In the genomic region with DNA sequence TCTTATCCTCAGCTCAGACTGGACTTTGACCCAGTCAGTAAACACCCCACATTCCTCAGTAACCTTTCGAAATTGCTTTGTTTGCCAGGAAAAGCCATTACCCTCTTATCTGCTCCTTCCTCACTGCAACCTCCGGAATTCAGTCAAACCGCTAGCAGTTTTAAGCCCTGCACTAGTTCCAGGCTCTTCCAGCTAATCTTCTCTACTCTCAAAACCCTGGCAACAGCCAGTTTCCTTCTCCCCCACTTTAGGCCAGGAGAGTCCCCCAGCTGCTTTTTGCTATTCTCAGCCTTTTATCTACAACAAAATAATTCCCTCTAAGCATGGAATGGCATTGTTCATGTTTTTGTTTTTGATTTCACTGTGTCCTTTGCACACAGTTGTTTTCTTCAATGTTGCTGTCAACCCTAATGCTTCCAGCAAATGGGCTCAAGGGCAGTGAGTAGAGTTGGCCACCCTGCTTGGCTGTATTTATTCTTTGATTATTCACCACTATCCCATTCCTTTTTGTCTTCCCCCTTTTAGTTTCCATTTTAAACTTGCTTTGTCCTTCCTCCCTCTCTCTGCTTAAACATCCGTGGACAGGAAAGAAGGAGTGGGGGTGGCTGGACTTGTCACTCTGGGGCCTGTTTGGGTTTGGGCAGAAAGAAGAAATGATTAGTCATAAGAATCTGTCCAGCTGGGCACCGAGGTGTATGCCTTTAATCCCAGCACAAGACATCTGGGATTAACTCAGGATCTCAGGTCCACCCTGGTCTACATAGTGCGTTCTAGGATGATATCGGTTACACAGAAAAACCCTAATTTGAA, we compare ENCODE assay signal across 8 mouse cellular contexts.
DNase-seq lines count a peak whose midpoint lies in the region; ATAC-seq and TF ChIP-seq lines count a peak whose summit lies in the region.

No protein-coding gene starts in this region.

- H3K9ac ChIP-seq in liver, adult 2 months (ENCODE audit: low read depth, low read length), result no peak overlapping the region; the same call in 1 of the 2 replicates
- H3K9ac ChIP-seq in forebrain, embryonic 11.5 days (ENCODE audit: low read length), result peak overlapping the region; percentile 35; the same call in 1 of the 2 replicates
- H3K9ac ChIP-seq in liver, embryonic 12.5 days, result no peak overlapping the region
- H3K9ac ChIP-seq in stomach, embryonic 14.5 days (replicated peaks; ENCODE audit: low read depth, low read length), result no peak overlapping the region

- H3K9me3 ChIP-seq in forebrain, embryonic 11.5 days (ENCODE audit: control insufficient read depth, low read length), result no peaks in the 10 kb centered on the region
- no peaks in the 10 kb centered on the region for H3K9me3 ChIP-seq in liver, embryonic 12.5 days (replicated peaks)
- H3K9me3 ChIP-seq in stomach, embryonic 14.5 days (ENCODE audit: control insufficient read depth, low read depth, low read length), result no peaks in the 10 kb centered on the region

- no peaks in the 10 kb centered on the region for H3K79me2 ChIP-seq in liver, adult 2 months (ENCODE audit: control insufficient read depth, insufficient read depth, low read length)

- peaks cover 19% of the 10 kb centered on the region for H3K4me1 ChIP-seq in liver, adult 2 months (ENCODE audit: control insufficient read depth, insufficient read depth, low read length)
- H3K4me1 ChIP-seq in forebrain, embryonic 11.5 days (replicated peaks; ENCODE audit: control insufficient read depth, insufficient read depth, low read length), result peaks cover 9% of the 10 kb centered on the region; the same call in 1 of the 2 replicates
- peaks cover 15% of the 10 kb centered on the region; the same call in 1 of the 2 replicates for H3K4me1 ChIP-seq in liver, embryonic 12.5 days
- H3K4me1 ChIP-seq in stomach, embryonic 14.5 days (ENCODE audit: control insufficient read depth, insufficient read depth, low read length), result peaks cover 8% of the 10 kb centered on the region; the same call in 1 of the 2 replicates

- no peak for TF ChIP-seq POLR2A in liver, adult 2 months (IDR thresholded peaks at IDR 0.05; ENCODE audit: extremely low read depth, insufficient read depth, low read length)

- peak; percentile 94 for DNase-seq in liver, adult 2 months (ENCODE audit: extremely low read depth, low read depth, low spot score)
- no peak for DNase-seq in liver
- no peak for DNase-seq in forebrain, embryonic 11.5 days (ENCODE audit: low spot score)
- no peak for DNase-seq in cerebellum, postnatal 4 days (ENCODE audit: low spot score in 2 of 2)
- DNase-seq in ovary, postnatal 14 days (ENCODE audit: low spot score), result no peak
- DNase-seq in cerebellum, adult 11-12 months, result no peak

- H3K36me3 ChIP-seq in liver, adult 2 months (ENCODE audit: control insufficient read depth, insufficient read depth, low read length), result no peaks in the 10 kb centered on the region
- H3K36me3 ChIP-seq in forebrain, embryonic 11.5 days (ENCODE audit: control insufficient read depth, insufficient read depth, low read length), result no peaks in the 10 kb centered on the region
- H3K36me3 ChIP-seq in liver, embryonic 12.5 days, result 0 out of 2 replicates have a peak, but pooled peaks cover 3% of the 10 kb centered on the region
- no peaks in the 10 kb centered on the region for H3K36me3 ChIP-seq in stomach, embryonic 14.5 days (ENCODE audit: control insufficient read depth, insufficient read depth, low read length)

- WGBS in liver, adult 2 months, result 27% methylated on average over 7 of the region's 7 CpGs
- 38% methylated on average over 7 of the region's 7 CpGs for WGBS in forebrain, embryonic 11.5 days
- 33% methylated on average over 7 of the region's 7 CpGs for WGBS in liver, embryonic 12.5 days (ENCODE audit: insufficient replicate concordance)
- 45% methylated on average over 7 of the region's 7 CpGs for WGBS in stomach, embryonic 14.5 days

- no peaks in the 10 kb centered on the region for H3K27me3 ChIP-seq in liver, adult 2 months (ENCODE audit: control insufficient read depth, insufficient read depth, low read length)
- no peaks in the 10 kb centered on the region for H3K27me3 ChIP-seq in forebrain, embryonic 11.5 days (ENCODE audit: control insufficient read depth, insufficient read depth, low read length)
- H3K27me3 ChIP-seq in liver, embryonic 12.5 days (replicated peaks), result no peaks in the 10 kb centered on the region
- no peaks in the 10 kb centered on the region for H3K27me3 ChIP-seq in stomach, embryonic 14.5 days (ENCODE audit: control insufficient read depth, insufficient read depth, low read length)

- H3K4me2 ChIP-seq in forebrain, embryonic 11.5 days (ENCODE audit: low read depth, low read length, severe bottlenecking), result no peak overlapping the region
- H3K4me2 ChIP-seq in liver, embryonic 12.5 days, result no peak overlapping the region
- no peak overlapping the region for H3K4me2 ChIP-seq in stomach, embryonic 14.5 days (replicated peaks; ENCODE audit: low read depth, low read length)

- no peak for TF ChIP-seq CTCF in liver, adult 2 months (IDR thresholded peaks at IDR 0.05; ENCODE audit: low read depth, low read length)

- no peak overlapping the region for H3K4me3 ChIP-seq in liver, adult 2 months (ENCODE audit: insufficient read depth, low read depth, low read length)
- H3K4me3 ChIP-seq in forebrain, embryonic 11.5 days (ENCODE audit: low read depth, low read length), result no peak overlapping the region
- H3K4me3 ChIP-seq in liver, embryonic 12.5 days, result no peak overlapping the region
- H3K4me3 ChIP-seq in stomach, embryonic 14.5 days (ENCODE audit: low read depth, low read length), result no peak overlapping the region

- H3K27ac ChIP-seq in liver, adult 2 months (replicated peaks; ENCODE audit: insufficient read depth, low read depth, low read length), result peak overlapping the region; percentile 100
- peak overlapping the region; percentile 86 for H3K27ac ChIP-seq in forebrain, embryonic 11.5 days (ENCODE audit: low read depth, low read length)
- H3K27ac ChIP-seq in liver, embryonic 12.5 days, result peak overlapping the region; percentile 68
- peak overlapping the region; percentile 67; the same call in 1 of the 2 replicates for H3K27ac ChIP-seq in stomach, embryonic 14.5 days (ENCODE audit: low read length)

- ATAC-seq in forebrain, embryonic 11.5 days (replicated peaks; ENCODE audit: low FRiP score), result no peak
- 0 out of 2 replicates have a peak, but pooled peaks have one; percentile 28 for ATAC-seq in liver, embryonic 12.5 days
- peak; percentile 77; the same call in 1 of the 2 replicates for ATAC-seq in stomach, embryonic 14.5 days (ENCODE audit: insufficient number of reproducible peaks, insufficient read depth, low FRiP score, low read depth)
